Mouse (Mus musculus) myocyte (in vitro differentiated cells): ENCODE measurements around the gene Tfg.

Source experiments
- E2F4 ChIP-seq: IDR thresholded peaks from one replicate; pipeline ENCODE4 v1.6.1; 2011; ENCODE audit warnings: mild to moderate bottlenecking, control low read depth, moderate library complexity; ENCODE audit not compliant: insufficient read depth
- MYOD1 ChIP-seq, 3 experiments: IDR thresholded peaks; one replicate each; pipeline ENCODE4 v1.6.1; 2011; ENCODE audit warnings: control low read depth in 2 of 3, low read depth in 2 of 3, mild to moderate bottlenecking in 2 of 3, moderate library complexity in 1 of 3; ENCODE audit not compliant: insufficient read length in 2 of 3, control insufficient read depth in 1 of 3
- REST ChIP-seq: IDR thresholded peaks from one replicate; pipeline ENCODE4 v1.6.1; 2011; ENCODE audit warnings: mild to moderate bottlenecking, control low read depth, moderate library complexity; ENCODE audit not compliant: insufficient read depth, insufficient read length

GRCm38 (mm10) chr16:56686747-56687146 is 30.5 kb downstream of the Tfg start:
- TF ChIP-seq REST (no peak), E2F4 (no peak), MYOD1 (IDR thresholded peaks at IDR 0.05; ENCODE audit: control insufficient read depth in 1 of 3, insufficient read length in 2 of 3, low read depth in 2 of 3) (no peak)
